Mouse (Mus musculus) c-Kit-positive CD71-positive TER-119-negative erythroid progenitor cells, embryonic 14.5 days (primary cell): Measurements from ENCODE around the gene Kcna1.

Source experiments
- DNase-seq: peaks from one replicate; pipeline ENCODE4 v3.0.0-alpha.2; 2013; ENCODE audit warnings: low read depth

Kcna1 gene

GRCm38 (mm10) chr6:126597741-126598140 lies 48.4 kb downstream of the Kcna1 start:
- DNase-seq = no peak

GRCm38 (mm10) chr6:126595805-126596629 lies 50.2 kb downstream of the Kcna1 start:
- DNase-seq = no peak

GRCm38 (mm10) chr6:126595130-126595529 lies 51.1 kb downstream of the Kcna1 start:
- DNase-seq = no peak

- no peak for DNase-seq
These were observed 51.8 kb downstream of the Kcna1 start for GRCm38 (mm10) chr6:126594365-126594764.

- no peak for DNase-seq
These were observed 52.8 kb downstream of the Kcna1 start for GRCm38 (mm10) chr6:126593336-126593735.
